8 mouse cellular contexts compared by ENCODE assay signal in the genomic region with DNA sequence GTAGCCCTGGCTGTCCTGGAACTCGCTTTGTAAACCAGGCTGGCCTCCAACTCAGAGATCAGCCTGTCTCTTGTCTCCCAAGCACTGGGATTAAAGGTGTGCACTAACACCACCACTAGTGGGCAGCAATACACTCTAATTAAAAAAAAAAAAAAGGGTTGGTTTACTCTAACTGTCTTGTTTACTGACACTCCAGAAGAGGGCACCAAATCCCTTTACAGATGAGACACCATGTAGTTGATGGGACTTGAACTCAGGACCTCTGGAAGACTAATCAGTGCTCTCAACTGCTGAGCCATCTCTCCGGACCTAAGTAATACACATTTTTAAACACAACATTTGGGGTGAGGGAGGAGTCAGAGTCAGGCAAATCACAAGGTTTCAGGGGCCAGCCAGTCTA. TPM values are rescaled to one million over a fixed set of nuclear protein-coding genes. Genes with fewer than 3 reads are reported as not detected.
DNase-seq lines count a peak whose midpoint lies in the region; ATAC-seq and TF ChIP-seq lines count a peak whose summit lies in the region.
"Had no signal": no experiment of that assay in that cellular context is flagged by ENCODE, and none has a peak within 500 bp of the region (broad histone marks: within the 10 kb centered on the region; RNA-seq: fewer than 3 reads in every experiment).

No protein-coding gene starts in this region.

- no peak for TF ChIP-seq POLR2A in kidney, adult 2 months (IDR thresholded peaks at IDR 0.05; ENCODE audit: low read depth, low read length)

- no peak overlapping the region for H3K4me3 ChIP-seq in kidney, adult 2 months (ENCODE audit: insufficient read depth, low read depth, low read length)
- H3K4me3 ChIP-seq in kidney, embryonic 16.5 days (ENCODE audit: low read length): no peak overlapping the region
- no peak overlapping the region for H3K4me3 ChIP-seq in forebrain, embryonic 10.5 days
- H3K4me3 ChIP-seq: heart, embryonic 15.5 days had no signal

- H3K36me3 ChIP-seq in kidney, adult 2 months (ENCODE audit: control insufficient read depth, insufficient read depth, low read length): no peaks in the 10 kb centered on the region
- H3K36me3 ChIP-seq in kidney, embryonic 16.5 days (ENCODE audit: insufficient read depth, low read length): no peaks in the 10 kb centered on the region
- peaks cover 33% of the 10 kb centered on the region for H3K36me3 ChIP-seq in forebrain, embryonic 10.5 days (replicated peaks)
- H3K36me3 ChIP-seq: heart, embryonic 15.5 days had no signal

- no peak overlapping the region for H3K9ac ChIP-seq in kidney, embryonic 16.5 days (replicated peaks; ENCODE audit: low read length)
- H3K9ac ChIP-seq: heart, embryonic 15.5 days had no signal

- H3K4me1 ChIP-seq in kidney, adult 2 months (ENCODE audit: control insufficient read depth, insufficient read depth, low read length): peaks cover 17% of the 10 kb centered on the region; the same call in 1 of the 2 replicates
- H3K4me1 ChIP-seq in kidney, embryonic 16.5 days (ENCODE audit: insufficient read depth, low read length): peaks cover 10% of the 10 kb centered on the region; the same call in 1 of the 2 replicates
- peaks cover 22% of the 10 kb centered on the region for H3K4me1 ChIP-seq in forebrain, embryonic 10.5 days

- DNase-seq in kidney, adult 2 months: peak; percentile 75
- DNase-seq in ES-CJ7 (ENCODE audit: low read depth, low spot score): peak; percentile 83
- peak; percentile 57 for DNase-seq in brain, adult 2 months (ENCODE audit: low read depth, low spot score)
- peak; percentile 53 to 70 for DNase-seq in kidney, postnatal 36 days
- DNase-seq in thymus, postnatal 0 days (ENCODE audit: low spot score): peak; percentile 69
- no peak for DNase-seq in forebrain, embryonic 10.5 days (ENCODE audit: extremely low spot score, low spot score)

- no peaks in the 10 kb centered on the region for H3K27me3 ChIP-seq in kidney, adult 2 months (replicated peaks; ENCODE audit: control insufficient read depth, insufficient read depth, low read length)
- no peaks in the 10 kb centered on the region for H3K27me3 ChIP-seq in kidney, embryonic 16.5 days (ENCODE audit: insufficient read depth, low read length)
- H3K27me3 ChIP-seq in forebrain, embryonic 10.5 days (ENCODE audit: poor library complexity, severe bottlenecking): no peaks in the 10 kb centered on the region
- H3K27me3 ChIP-seq: heart, embryonic 15.5 days had no signal

- WGBS in kidney, adult 2 months: 50% methylated on average over 2 of the region's 2 CpGs
- WGBS in kidney, embryonic 16.5 days: 61% methylated on average over 2 of the region's 2 CpGs
- 62% methylated on average over 2 of the region's 2 CpGs for WGBS in forebrain, embryonic 10.5 days

- peak; percentile 39; the same call in 1 of the 2 replicates for TF ChIP-seq CTCF in kidney, adult 2 months (conservative IDR thresholded peaks at IDR 0.05; ENCODE audit: insufficient read depth, insufficient read length, low read depth, low read length)

- no peak for ATAC-seq in kidney, embryonic 16.5 days (ENCODE audit: low FRiP score, low TSS enrichment)

- no peak overlapping the region for H3K27ac ChIP-seq in kidney, adult 2 months (ENCODE audit: insufficient read depth, low read depth, low read length)
- no peak overlapping the region for H3K27ac ChIP-seq in kidney, embryonic 16.5 days (ENCODE audit: low read length)
- no peak overlapping the region for H3K27ac ChIP-seq in forebrain, embryonic 10.5 days
- H3K27ac ChIP-seq: heart, embryonic 15.5 days had no signal

- no peak overlapping the region for H3K4me2 ChIP-seq in kidney, embryonic 16.5 days (replicated peaks; ENCODE audit: low read depth, low read length)
- H3K4me2 ChIP-seq: heart, embryonic 15.5 days had no signal

- no peaks in the 10 kb centered on the region for H3K9me3 ChIP-seq in kidney, embryonic 16.5 days (ENCODE audit: low read length)
- H3K9me3 ChIP-seq in forebrain, embryonic 10.5 days: no peaks in the 10 kb centered on the region
- H3K9me3 ChIP-seq: heart, embryonic 15.5 days had no signal

RNA-seq across cellular contexts. Expression of gene Fancg, which starts 4.5 kb away (rescaled TPM):
- 6.8 and 7.1 TPM in 2 replicates for polyA plus RNA-seq in kidney, adult 2 months (2012; rRNA removed)
- 19.5 and 20.6 TPM in 2 replicates for polyA plus RNA-seq in kidney, embryonic 16.5 days (2015; fragmentation: Nextera tagmentation; extraction: Ambion mirVana)
- 20.1 and 23.9 TPM in 2 replicates for polyA plus RNA-seq in thymus, postnatal 0 days (2015; fragmentation: Nextera tagmentation; extraction: Ambion mirVana)
- 23.1 and 27.3 TPM in 2 replicates for polyA plus RNA-seq in forebrain, embryonic 10.5 days (2016; fragmentation: Nextera tagmentation; extraction: Ambion mirVana)

RNA-seq across cellular contexts. Expression of gene Vcp, which starts 5.5 kb away (rescaled TPM):
- polyA plus RNA-seq in kidney, adult 2 months (2012; rRNA removed): 112 and 130 TPM in 2 replicates
- 560 and 578 TPM in 2 replicates for polyA plus RNA-seq in kidney, embryonic 16.5 days (2015; fragmentation: Nextera tagmentation; extraction: Ambion mirVana)
- 371 and 396 TPM in 2 replicates for polyA plus RNA-seq in thymus, postnatal 0 days (2015; fragmentation: Nextera tagmentation; extraction: Ambion mirVana)
- polyA plus RNA-seq in forebrain, embryonic 10.5 days (2016; fragmentation: Nextera tagmentation; extraction: Ambion mirVana): 655 and 667 TPM in 2 replicates

RNA-seq across cellular contexts. Expression of gene Pigo, which starts 19.9 kb away (rescaled TPM):
- 24.6 and 28.4 TPM in 2 replicates for polyA plus RNA-seq in kidney, adult 2 months (2012; rRNA removed)
- 29.8 and 32.2 TPM in 2 replicates for polyA plus RNA-seq in kidney, embryonic 16.5 days (2015; fragmentation: Nextera tagmentation; extraction: Ambion mirVana)
- polyA plus RNA-seq in thymus, postnatal 0 days (2015; fragmentation: Nextera tagmentation; extraction: Ambion mirVana): 17.0 and 18.3 TPM in 2 replicates
- polyA plus RNA-seq in forebrain, embryonic 10.5 days (2016; fragmentation: Nextera tagmentation; extraction: Ambion mirVana): 22.2 and 24.4 TPM in 2 replicates

RNA-seq across cellular contexts. Expression of gene Stoml2, which starts 25.7 kb away (rescaled TPM):
- polyA plus RNA-seq in kidney, adult 2 months (2012; rRNA removed): 103 and 118 TPM in 2 replicates
- polyA plus RNA-seq in kidney, embryonic 16.5 days (2015; fragmentation: Nextera tagmentation; extraction: Ambion mirVana): 363 and 374 TPM in 2 replicates
- polyA plus RNA-seq in thymus, postnatal 0 days (2015; fragmentation: Nextera tagmentation; extraction: Ambion mirVana): 207 and 226 TPM in 2 replicates
- polyA plus RNA-seq in forebrain, embryonic 10.5 days (2016; fragmentation: Nextera tagmentation; extraction: Ambion mirVana): 496 and 515 TPM in 2 replicates

RNA-seq across cellular contexts. Expression of gene 1700022I11Rik, which starts 36.4 kb away (rescaled TPM):
- not detected in 2 replicates for polyA plus RNA-seq in kidney, adult 2 months (2012; rRNA removed)
- polyA plus RNA-seq in kidney, embryonic 16.5 days (2015; fragmentation: Nextera tagmentation; extraction: Ambion mirVana): 0.39 and 1.7 TPM in 2 replicates
- 0.38 and 0.40 TPM in 2 replicates for polyA plus RNA-seq in thymus, postnatal 0 days (2015; fragmentation: Nextera tagmentation; extraction: Ambion mirVana)
- 0.27 and 0.52 TPM in 2 replicates for polyA plus RNA-seq in forebrain, embryonic 10.5 days (2016; fragmentation: Nextera tagmentation; extraction: Ambion mirVana)
